Mouse (Mus musculus) megakaryocyte, embryonic 14.5 days (primary cell): Measurements from ENCODE around the gene Snrpd2.

Experiments
- FLI1 ChIP-seq: IDR thresholded peaks from 2 replicates; pipeline ENCODE4 v1.6.1; 2012; ENCODE audit warnings: low read length, inconsistent platforms, mixed read lengths
- GATA1 ChIP-seq: IDR thresholded peaks from 3 replicates; pipeline ENCODE4 v1.6.1; 2012; ENCODE audit warnings: mixed read lengths, low read length, inconsistent platforms, borderline replicate concordance

- no peak for TF ChIP-seq GATA1
- no peak for TF ChIP-seq FLI1
These were observed 26.4 kb downstream of the Snrpd2 start, which contains the start of gene Eml2 for GRCm38 (mm10) chr7:19175708-19176515.
